Mouse (Mus musculus) T-helper 1 cell (primary cell): ENCODE results near the gene Ermap.

Source experiments
- in situ Hi-C: fragments of 300-600 bp; cut with MboI, MseI; formaldehyde crosslinking; loops from one replicate; pipeline ENCODE4 v1.15.1; 2025; ENCODE audit warnings: high pct_unique_total_duplicates

Gene Ermap

GRCm38 (mm10) chr4:119188060-119188785 lies 1.6 kb downstream of the Ermap start:
- in situ Hi-C loops, result no loop called here

- in situ Hi-C loops, result no loop called here
Observed at GRCm38 (mm10) chr4:119185771-119186170, 4.0 kb downstream of the Ermap start.

- in situ Hi-C loops, result loop anchor here (5.0 kb wide), 1 partner anchor 561 kb away; the partner anchor contains the start of genes Cfap57 and Ebna1bp2
Observed at GRCm38 (mm10) chr4:119183525-119183924, 6.3 kb downstream of the Ermap start.

GRCm38 (mm10) chr4:119181456-119181855 lies 8.4 kb downstream of the Ermap start:
- in situ Hi-C loops, result loop anchor here (5.0 kb wide), 1 partner anchor 559 kb away; the partner anchor contains the start of genes Cfap57 and Ebna1bp2

GRCm38 (mm10) chr4:119180133-119180707 lies 9.6 kb downstream of the Ermap start:
- in situ Hi-C loops, result loop anchor here (5.0 kb wide), 1 partner anchor 558 kb away; the partner anchor contains the start of genes Cfap57 and Ebna1bp2

GRCm38 (mm10) chr4:119178331-119178730 lies 11.5 kb downstream of the Ermap start:
- in situ Hi-C loops, result loop anchor here (10.0 kb wide), 1 partner anchor 1634 kb away; no protein-coding TSS in a partner anchor

- in situ Hi-C loops, result loop anchor here (10.0 kb wide), 1 partner anchor 1633 kb away; no protein-coding TSS in a partner anchor
Observed at GRCm38 (mm10) chr4:119177702-119178101, 12.1 kb downstream of the Ermap start.

GRCm38 (mm10) chr4:119173851-119174453 lies 15.9 kb downstream of the Ermap start, which contains the start of gene Zfp691:
Gene Zfp691, minus strand, starts transcription at chr4:119174195.
- in situ Hi-C loops, result loop anchor here (5.0 to 10.0 kb wide), 2 partner anchors 67 to 1629 kb away; partner anchors contain the start of gene Slc2a1

GRCm38 (mm10) chr4:119172919-119173650 lies 16.7 kb downstream of the Ermap start:
- in situ Hi-C loops, result loop anchor here (5.0 to 10.0 kb wide), 2 partner anchors 66 to 1628 kb away; partner anchors contain the start of gene Slc2a1

- in situ Hi-C loops, result loop anchor here (5.0 kb wide), 1 partner anchor 160 kb away; no protein-coding TSS in a partner anchor
Observed at GRCm38 (mm10) chr4:119167663-119168062, 22.1 kb downstream of the Ermap start.

GRCm38 (mm10) chr4:119167068-119167467 lies 22.7 kb downstream of the Ermap start:
- in situ Hi-C loops, result loop anchor here (5.0 kb wide), 1 partner anchor 160 kb away; no protein-coding TSS in a partner anchor

GRCm38 (mm10) chr4:119165916-119166315 lies 23.9 kb downstream of the Ermap start:
- in situ Hi-C loops, result loop anchor here (5.0 kb wide), 1 partner anchor 159 kb away; no protein-coding TSS in a partner anchor

GRCm38 (mm10) chr4:119162990-119163389 lies 26.8 kb downstream of the Ermap start:
- in situ Hi-C loops, result no loop called here

- in situ Hi-C loops, result no loop called here
Observed at GRCm38 (mm10) chr4:119161358-119161757, 28.5 kb downstream of the Ermap start.

- in situ Hi-C loops, result no loop called here
Observed at GRCm38 (mm10) chr4:119157891-119158290, 31.9 kb downstream of the Ermap start.

GRCm38 (mm10) chr4:119157186-119157585 lies 32.6 kb downstream of the Ermap start:
- in situ Hi-C loops, result no loop called here

- in situ Hi-C loops, result no loop called here
Observed at GRCm38 (mm10) chr4:119148741-119149140, 41.1 kb downstream of the Ermap start.

GRCm38 (mm10) chr4:119147347-119147746 lies 42.5 kb downstream of the Ermap start:
- in situ Hi-C loops, result no loop called here

- in situ Hi-C loops, result no loop called here
Observed at GRCm38 (mm10) chr4:119146816-119147215, 43.0 kb downstream of the Ermap start.

- in situ Hi-C loops, result no loop called here
Observed at GRCm38 (mm10) chr4:119142230-119142871, 47.5 kb downstream of the Ermap start.

- in situ Hi-C loops, result no loop called here
Observed at GRCm38 (mm10) chr4:119141191-119141590, 48.6 kb downstream of the Ermap start.
